ENCODE assay signal across 8 mouse cellular contexts in genomic region chr8:122369665-122370064, GRCm38 (mm10). TPM values are rescaled to one million over a fixed set of nuclear protein-coding genes. Genes with fewer than 3 reads are reported as not detected.
A peak's percentile ranks its signal among the peaks of the same experiment; 100 is the strongest.
DNase-seq lines count a peak whose midpoint lies in the region; ATAC-seq and TF ChIP-seq lines count a peak whose summit lies in the region.

No protein-coding gene starts in this region.

- no peaks in the 10 kb centered on the region for H3K27me3 ChIP-seq in heart, embryonic 12.5 days (replicated peaks)
- H3K27me3 ChIP-seq in lung, embryonic 14.5 days (ENCODE audit: insufficient read depth, low read length) = no peaks in the 10 kb centered on the region

- peak; percentile 52; the same call in 1 of the 2 replicates for ATAC-seq in heart, embryonic 12.5 days (ENCODE audit: insufficient number of reproducible peaks, low FRiP score)
- ATAC-seq in lung, embryonic 14.5 days (ENCODE audit: insufficient read depth) = peak; percentile 79

- H3K9me3 ChIP-seq in heart, embryonic 12.5 days (replicated peaks) = no peaks in the 10 kb centered on the region
- no peaks in the 10 kb centered on the region for H3K9me3 ChIP-seq in lung, embryonic 14.5 days (ENCODE audit: low read depth, low read length)

- H3K4me1 ChIP-seq in heart, embryonic 12.5 days (replicated peaks) = peaks cover 31% of the 10 kb centered on the region
- no peaks in the 10 kb centered on the region for H3K4me1 ChIP-seq in lung, embryonic 14.5 days (ENCODE audit: insufficient read depth)

- H3K4me3 ChIP-seq in heart, embryonic 12.5 days = no peak overlapping the region
- no peak overlapping the region for H3K4me3 ChIP-seq in lung, embryonic 14.5 days (ENCODE audit: low read depth, low read length)

- no peak overlapping the region for H3K27ac ChIP-seq in heart, embryonic 12.5 days (ENCODE audit: poor library complexity, severe bottlenecking)
- H3K27ac ChIP-seq in lung, embryonic 14.5 days (ENCODE audit: low read depth) = peak overlapping the region; percentile 55; the same call in 1 of the 2 replicates

- peak; percentile 66 for DNase-seq in A20 (ENCODE audit: low read depth, low spot score)
- peak; percentile 71 to 84 for DNase-seq in adrenal gland, adult (ENCODE audit: inconsistent age in 2 of 2, low spot score in 1 of 2)
- peak; percentile 84 for DNase-seq in embryo, embryonic 10 days (ENCODE audit: low spot score)
- peak; percentile 82 for DNase-seq in kidney, postnatal 14 days
- peak; percentile 90 for DNase-seq in lung, embryonic 14.5 days
- DNase-seq in ovary, postnatal 10 days (ENCODE audit: low spot score) = peak; percentile 38
- peak; percentile 48 for DNase-seq in thymus, postnatal 25 days

- H3K9ac ChIP-seq in heart, embryonic 12.5 days = no peak overlapping the region
- no peak overlapping the region for H3K9ac ChIP-seq in lung, embryonic 14.5 days

- 15% methylated on average over 9 of the region's 9 CpGs for WGBS in heart, embryonic 12.5 days
- WGBS in lung, embryonic 14.5 days = 5% methylated on average over 9 of the region's 9 CpGs

- H3K4me2 ChIP-seq in heart, embryonic 12.5 days = 0 out of 2 replicates have a peak overlapping the region, but pooled peaks have one; percentile 9
- no peak overlapping the region for H3K4me2 ChIP-seq in lung, embryonic 14.5 days

- TF ChIP-seq CTCF in lung, embryonic 14.5 days (IDR thresholded peaks at IDR 0.05; ENCODE audit: low read depth) = peak; percentile 87

- H3K36me3 ChIP-seq in heart, embryonic 12.5 days = no peaks in the 10 kb centered on the region
- H3K36me3 ChIP-seq in lung, embryonic 14.5 days (ENCODE audit: insufficient read depth) = no peaks in the 10 kb centered on the region

RNA-seq across cellular contexts. Expression of gene Zc3h18, which starts 6.7 kb away (rescaled TPM):
- polyA plus RNA-seq in heart, embryonic 12.5 days (2016; fragmentation: Nextera tagmentation; extraction: Ambion mirVana) = 41.4 and 43.0 TPM in 2 replicates
- polyA plus RNA-seq in lung, embryonic 14.5 days (2014; fragmentation: Nextera tagmentation; extraction: Ambion mirVana) = 42.4 and 44.3 TPM in 2 replicates

RNA-seq across cellular contexts. Expression of gene Trhr2, which starts 9.1 kb away (rescaled TPM):
- polyA plus RNA-seq in heart, embryonic 12.5 days (2016; fragmentation: Nextera tagmentation; extraction: Ambion mirVana) = not detected in 2 replicates
- polyA plus RNA-seq in lung, embryonic 14.5 days (2014; fragmentation: Nextera tagmentation; extraction: Ambion mirVana) = not detected in 2 replicates

RNA-seq across cellular contexts. Expression of gene Il17c, which starts 52.2 kb away (rescaled TPM):
- polyA plus RNA-seq in heart, embryonic 12.5 days (2016; fragmentation: Nextera tagmentation; extraction: Ambion mirVana) = not detected in 2 replicates
- 0.27 TPM in 1 of 2 replicates, not detected in the other for polyA plus RNA-seq in lung, embryonic 14.5 days (2014; fragmentation: Nextera tagmentation; extraction: Ambion mirVana)

Comparison
In these comparisons a context has a peak if more than half of its experiments do, and no peak if none do; other contexts are left out.
1. DNase-seq: peak in every context shown above with its lines; median percentile 90 in lung, embryonic 14.5 days; 84 in embryo, embryonic 10 days; 82 in kidney, postnatal 14 days; 78 in adrenal gland, adult; 66 in A20; 48 in thymus, postnatal 25 days; 38 in ovary, postnatal 10 days.